Comparison of ENCODE assay signal across 13 mouse cellular contexts in genomic region chr1:54443641-54444040, GRCm38 (mm10). TPM values are rescaled to one million over a fixed set of nuclear protein-coding genes. Genes with fewer than 3 reads are reported as not detected.
DNase-seq lines count a peak whose midpoint lies in the region; ATAC-seq lines count a peak whose summit lies in the region.
"Had no signal": no experiment of that assay in that cellular context is flagged by ENCODE, and none has a peak within 500 bp of the region (broad histone marks: within the 10 kb centered on the region; RNA-seq: fewer than 3 reads in every experiment).

No protein-coding gene starts in this region.

- no peak for ATAC-seq in CD4-positive, CD25-positive, alpha-beta regulatory T cell, adult 4 months
- ATAC-seq in liver, embryonic 11.5 days (replicated peaks; ENCODE audit: low FRiP score): no peak
- ATAC-seq: inflammation-experienced regulatory T-cells, adult 6 months had no signal

- no peak overlapping the region for H3K27ac ChIP-seq in liver, embryonic 11.5 days (ENCODE audit: low read depth, low read length)
- H3K27ac ChIP-seq: kidney, postnatal 0 days; liver, embryonic 15.5 days had no signal

- no peak overlapping the region for H3K4me2 ChIP-seq in liver, embryonic 11.5 days
- H3K4me2 ChIP-seq: liver, embryonic 15.5 days had no signal

- H3K27me3 ChIP-seq in liver, embryonic 11.5 days (replicated peaks; ENCODE audit: control insufficient read depth, insufficient read depth, low read length): peaks cover 3% of the 10 kb centered on the region; the same call in 1 of the 2 replicates

- DNase-seq in CD4-positive, CD25-positive, alpha-beta regulatory T cell, adult 2 months (ENCODE audit: low read depth, low spot score): peak; percentile 14
- DNase-seq in liver (peak; percentile 15), R1 (ENCODE audit: low read depth, low spot score) (peak; percentile 70)
- no peak for DNase-seq in liver, embryonic 11.5 days (ENCODE audit: low spot score)
- peak; percentile 34 for DNase-seq in induced T-regulatory cell, adult 2 months (ENCODE audit: low read depth)
- no peak for DNase-seq in frontal cortex, postnatal 14 days (ENCODE audit: low spot score in 2 of 2)
- DNase-seq in spleen, postnatal 14 days (ENCODE audit: low spot score in 2 of 2): no peak
- DNase-seq: cerebellum, postnatal 36 days; left cerebral cortex, postnatal 4 days had no signal

- H3K4me1 ChIP-seq in liver, embryonic 11.5 days (replicated peaks; ENCODE audit: control insufficient read depth, insufficient read depth, low read length): no peaks in the 10 kb centered on the region
- H3K4me1 ChIP-seq: liver, embryonic 15.5 days had no signal

- no peak overlapping the region for H3K9ac ChIP-seq in liver, embryonic 11.5 days (ENCODE audit: low read depth, low read length)
- H3K9ac ChIP-seq: liver, embryonic 15.5 days had no signal

- no peak overlapping the region for H3K4me3 ChIP-seq in liver, embryonic 11.5 days (ENCODE audit: low read depth, low read length)
- H3K4me3 ChIP-seq: liver, embryonic 15.5 days had no signal

- WGBS in liver, embryonic 11.5 days: 42% methylated on average over 7 of the region's 7 CpGs

- H3K36me3 ChIP-seq in liver, embryonic 11.5 days (ENCODE audit: control insufficient read depth, insufficient read depth, low read length): no peaks in the 10 kb centered on the region
- H3K36me3 ChIP-seq: liver, embryonic 15.5 days had no signal

- no peaks in the 10 kb centered on the region for H3K9me3 ChIP-seq in liver, embryonic 11.5 days (ENCODE audit: control insufficient read depth, low read length)
- H3K9me3 ChIP-seq: liver, embryonic 15.5 days had no signal

RNA-seq across cellular contexts. Expression of gene Gtf3c3, which starts 4.9 kb away (rescaled TPM):
- 10 to 100 TPM; 21.5 to 24.9 TPM for polyA plus RNA-seq in CD4-positive, CD25-positive, alpha-beta regulatory T cell, adult 4 months (2017; shearing (Covaris generic))
- 21.7 and 23.7 TPM in 2 replicates for polyA plus RNA-seq in liver, embryonic 11.5 days (2014; fragmentation: Nextera tagmentation; extraction: Ambion mirVana)

Comparison
In these comparisons a context has a peak if more than half of its experiments do, and no peak if none do; other contexts are left out.
1. DNase-seq: peak in CD4-positive, CD25-positive, alpha-beta regulatory T cell, adult 2 months (single experiment), liver (single experiment), R1 (single experiment) and induced T-regulatory cell, adult 2 months (single experiment); none in liver, embryonic 11.5 days (single experiment), frontal cortex, postnatal 14 days (0 of 2) and spleen, postnatal 14 days (0 of 2).